Mouse (Mus musculus) kidney, postnatal 10 days (tissue): ENCODE measurements around the gene Tmem178.

ENCODE experiments used
- DNase-seq: peaks from one replicate; pipeline ENCODE4 v3.0.0; 2021; ENCODE audit warnings: mixed read lengths

Gene Tmem178

GRCm38 (mm10) chr17:80946091-80946885, 1.9 kb downstream of the Tmem178 start:
- no peak for DNase-seq

DNA sequence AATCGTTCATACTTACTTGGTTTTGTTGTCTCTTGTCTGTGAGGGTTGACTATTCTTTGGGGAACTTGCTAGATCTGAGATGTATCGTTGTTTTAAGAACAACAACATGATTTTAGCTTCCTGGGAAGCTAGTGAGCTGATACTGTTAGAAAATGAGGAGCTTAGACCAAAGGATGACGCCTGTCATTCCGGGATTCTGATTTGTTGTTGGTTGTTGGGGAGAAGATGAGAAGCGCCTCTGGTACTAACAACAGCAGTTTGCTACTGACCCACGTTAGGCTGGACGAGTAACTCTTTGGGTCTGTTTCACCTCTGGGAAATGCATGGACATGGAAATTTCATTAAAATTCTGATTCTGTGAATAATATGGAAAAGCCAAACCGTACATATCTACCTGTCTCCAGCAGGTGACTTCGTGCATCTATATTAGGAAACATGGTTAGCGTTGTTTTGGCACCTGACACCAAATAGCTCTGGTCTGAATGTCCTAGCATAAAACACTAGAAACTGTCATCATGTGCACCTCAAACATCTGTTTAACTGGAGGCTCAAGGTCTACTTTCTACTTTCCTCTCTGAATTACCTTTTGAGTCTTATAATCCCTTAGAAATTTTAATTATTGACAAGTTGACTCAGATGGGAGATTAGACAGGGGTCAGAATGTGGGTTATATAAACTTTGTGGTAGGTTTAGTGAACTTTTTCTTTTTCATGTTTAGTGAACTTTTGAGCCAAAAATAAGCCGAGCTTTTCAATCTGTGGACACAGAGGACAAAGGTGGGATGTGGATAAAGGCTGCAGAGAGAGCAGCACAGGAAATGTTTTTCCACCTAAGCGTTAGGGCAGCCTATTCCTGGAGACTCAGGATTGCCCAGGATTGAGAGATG, 2.9 kb downstream of the Tmem178 start:
- DNase-seq, result no peak

DNA sequence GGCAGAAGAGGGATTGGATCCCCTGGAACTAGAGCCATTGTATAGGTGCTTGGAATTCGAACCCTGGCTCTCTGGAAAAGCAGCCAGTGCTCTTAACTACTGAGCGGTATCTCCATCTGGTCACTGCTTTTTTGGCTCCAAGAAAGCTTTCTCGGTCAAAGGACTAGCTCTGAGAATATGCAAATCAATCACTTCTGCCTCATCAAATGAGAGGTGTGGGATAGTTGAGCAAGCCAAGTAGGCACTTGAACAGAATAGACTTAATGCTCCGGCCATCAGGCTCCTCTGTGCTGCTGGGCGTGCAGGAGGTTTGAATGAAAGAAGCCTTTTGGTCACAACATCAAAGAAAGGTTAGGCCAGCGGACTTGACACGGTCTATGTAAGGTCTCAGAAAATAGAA, 5.0 kb downstream of the Tmem178 start:
- DNase-seq, result no peak

DNA sequence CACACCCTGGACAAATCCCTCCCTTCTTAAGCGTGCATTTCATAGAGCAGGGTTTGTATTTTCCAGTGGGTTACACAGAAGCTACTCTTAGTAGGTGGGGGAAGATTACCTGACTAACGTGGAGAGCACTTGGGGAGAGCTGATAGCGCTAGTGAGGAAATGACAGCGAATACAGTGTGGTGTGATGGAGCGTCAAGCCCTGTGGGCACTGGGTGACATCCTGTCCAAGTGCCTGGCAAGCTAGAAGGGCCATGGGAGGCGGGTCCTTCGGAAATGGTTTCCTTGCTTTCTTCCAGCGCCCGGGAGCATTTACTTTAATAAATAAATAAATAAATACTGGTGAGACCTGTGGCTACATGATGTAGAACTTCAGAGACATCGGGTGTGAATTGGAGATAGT, 5.5 kb downstream of the Tmem178 start:
- DNase-seq, result no peak

- no peak for DNase-seq
These were observed 7.9 kb downstream of the Tmem178 start for GRCm38 (mm10) chr17:80952305-80952704.

DNA sequence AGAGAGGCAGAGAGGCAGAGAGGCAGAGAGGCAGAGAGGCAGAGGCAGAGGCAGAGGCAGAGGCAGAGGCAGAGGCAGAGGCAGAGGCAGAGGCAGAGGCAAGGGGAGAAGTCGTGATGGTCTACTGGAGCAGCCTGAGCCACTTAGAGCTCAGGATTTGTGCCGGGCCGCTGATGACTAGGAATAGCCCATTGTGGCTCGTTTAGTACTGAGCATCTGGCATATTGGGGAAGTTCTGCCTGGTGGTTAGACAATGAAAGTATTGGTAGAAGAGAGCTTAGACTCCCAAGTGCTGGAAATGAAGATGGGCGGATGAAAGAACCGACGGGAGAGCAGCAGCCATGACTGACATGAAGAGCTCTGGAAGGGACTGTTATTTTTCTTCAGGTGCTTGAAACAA, 11.0 kb downstream of the Tmem178 start:
- DNase-seq, result no peak

GRCm38 (mm10) chr17:80955998-80956811, 11.8 kb downstream of the Tmem178 start:
- DNase-seq, result no peak

DNA sequence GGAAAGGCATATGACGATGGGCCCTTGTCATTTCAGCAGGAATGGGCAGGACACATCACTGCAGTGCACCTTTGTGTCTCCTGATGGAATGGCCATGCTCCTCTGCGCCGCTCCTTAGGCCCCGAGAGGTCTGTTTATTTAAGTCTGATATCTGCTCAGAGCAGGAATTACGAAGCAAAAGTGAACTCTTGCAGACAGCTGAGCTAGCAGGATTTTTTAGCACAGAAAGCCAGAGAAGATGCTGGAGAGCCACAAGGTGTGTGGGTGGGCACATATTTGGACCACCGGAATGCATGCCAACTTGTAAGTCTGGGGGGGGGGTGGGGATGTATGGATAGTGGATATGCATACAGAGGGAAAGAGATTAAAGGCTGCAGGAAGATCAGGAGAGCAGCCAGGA, 13.9 kb downstream of the Tmem178 start:
- DNase-seq, result no peak

DNA sequence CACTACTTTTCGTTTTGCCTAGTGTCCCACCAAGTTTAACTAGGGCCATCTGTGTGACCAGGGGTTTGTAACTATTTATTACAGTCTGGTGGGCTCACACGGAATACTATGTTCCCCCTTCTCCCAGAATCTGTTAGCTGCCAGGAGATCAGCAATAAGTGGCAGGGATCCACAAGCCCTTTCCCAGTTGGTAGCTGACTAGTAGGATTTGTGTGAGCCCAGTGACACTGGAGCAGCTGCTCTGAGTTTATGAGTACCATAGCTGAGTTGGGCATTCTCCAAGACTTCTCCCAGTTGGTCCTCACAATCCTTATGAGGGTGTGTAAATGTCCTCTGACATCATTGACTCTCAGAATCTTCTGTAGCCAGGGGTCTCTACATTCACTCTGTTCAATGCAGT, 15.4 kb downstream of the Tmem178 start:
- no peak for DNase-seq

DNA sequence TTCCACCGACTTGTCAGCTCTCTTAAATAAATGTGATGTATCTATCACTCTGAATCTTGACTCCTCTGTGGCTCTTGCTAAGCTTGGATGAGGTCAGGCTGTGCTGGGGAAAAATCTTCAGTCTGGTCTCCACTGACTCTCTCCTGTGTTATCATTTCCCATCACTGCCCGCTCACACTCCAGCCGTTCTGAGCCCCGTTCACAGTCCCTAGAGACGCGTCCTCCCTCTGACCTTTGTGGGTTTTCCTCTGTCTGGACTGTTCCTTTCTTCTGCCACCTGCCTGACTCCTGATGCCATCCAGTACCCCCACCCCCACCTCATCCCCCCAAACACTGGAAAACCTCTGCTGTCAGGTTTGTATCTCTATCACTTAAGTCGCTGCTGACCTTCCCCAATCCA, 23.0 kb downstream of the Tmem178 start:
- DNase-seq, result no peak

DNA sequence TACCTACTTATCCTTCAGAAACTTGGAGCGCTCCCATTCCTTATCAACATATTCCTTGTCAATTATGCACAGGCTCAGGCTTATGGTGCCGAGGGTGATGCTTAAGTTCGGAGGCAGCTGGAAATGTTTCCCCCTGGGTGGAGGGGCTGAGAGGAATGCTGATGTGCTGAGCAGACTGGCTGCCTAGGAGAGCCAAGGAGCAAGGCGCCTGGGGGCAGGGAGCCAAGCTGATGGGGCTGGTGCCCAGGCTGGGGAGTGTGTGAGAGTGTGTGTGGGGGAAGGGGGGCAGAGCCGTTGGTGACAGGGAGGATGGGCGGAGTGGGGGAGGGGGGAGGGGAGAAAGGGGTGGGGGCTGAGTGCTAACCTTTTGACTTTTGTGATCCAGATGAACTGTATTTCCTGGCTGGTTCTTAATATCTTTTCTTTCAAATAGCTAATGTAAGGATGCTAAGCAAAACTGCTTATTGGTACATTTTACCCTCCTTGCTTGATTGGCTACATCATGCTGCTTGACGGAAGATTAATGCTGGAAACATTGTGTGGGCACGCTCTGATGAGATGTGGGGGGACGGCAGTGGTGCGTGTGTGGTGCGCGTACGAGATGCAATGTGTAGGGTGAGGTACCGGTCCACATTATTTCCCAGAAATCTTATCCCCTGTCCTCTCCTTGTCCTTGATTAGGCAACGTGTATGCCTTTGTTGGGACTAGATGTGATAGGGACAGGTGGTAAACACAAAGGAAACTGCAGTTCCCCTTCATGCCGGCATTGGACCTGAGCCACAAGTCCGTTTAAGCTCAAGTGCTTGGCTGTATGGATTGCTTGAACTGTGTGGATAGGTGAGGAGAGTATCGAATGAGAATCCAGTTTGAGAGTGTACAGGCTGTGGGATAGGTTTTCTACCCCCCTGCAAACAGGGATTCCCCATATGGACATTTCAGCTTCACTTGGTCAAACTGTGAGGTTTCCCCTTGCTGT, 25.5 kb downstream of the Tmem178 start:
- peak; percentile 61 for DNase-seq

- DNase-seq, result no peak
These were observed 26.3 kb downstream of the Tmem178 start for GRCm38 (mm10) chr17:80970716-80971115.

GRCm38 (mm10) chr17:80972891-80973290, 28.5 kb downstream of the Tmem178 start:
- DNase-seq, result no peak

DNA sequence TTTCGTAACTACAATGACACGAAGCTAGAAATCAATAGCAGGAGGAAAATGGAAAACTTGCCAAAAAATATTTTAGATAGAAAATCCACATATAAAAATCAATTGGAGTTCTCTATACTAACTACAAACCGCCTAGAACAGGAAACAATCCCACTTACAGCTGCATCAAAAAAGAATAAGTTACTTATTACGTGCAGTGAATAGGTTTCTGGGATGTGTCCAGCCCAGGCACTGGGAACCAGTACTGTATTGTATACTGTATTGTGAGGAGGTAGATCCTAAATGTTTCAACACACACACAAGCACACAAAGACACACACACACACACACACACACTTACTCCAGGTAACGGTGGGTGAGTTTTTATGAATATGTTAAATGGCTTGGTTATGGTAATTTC, 32.8 kb downstream of the Tmem178 start:
- no peak for DNase-seq

- DNase-seq, result no peak
These were observed 35.7 kb downstream of the Tmem178 start for GRCm38 (mm10) chr17:80980096-80980495.

GRCm38 (mm10) chr17:80981721-80982411, 37.4 kb downstream of the Tmem178 start:
- no peak for DNase-seq

DNA sequence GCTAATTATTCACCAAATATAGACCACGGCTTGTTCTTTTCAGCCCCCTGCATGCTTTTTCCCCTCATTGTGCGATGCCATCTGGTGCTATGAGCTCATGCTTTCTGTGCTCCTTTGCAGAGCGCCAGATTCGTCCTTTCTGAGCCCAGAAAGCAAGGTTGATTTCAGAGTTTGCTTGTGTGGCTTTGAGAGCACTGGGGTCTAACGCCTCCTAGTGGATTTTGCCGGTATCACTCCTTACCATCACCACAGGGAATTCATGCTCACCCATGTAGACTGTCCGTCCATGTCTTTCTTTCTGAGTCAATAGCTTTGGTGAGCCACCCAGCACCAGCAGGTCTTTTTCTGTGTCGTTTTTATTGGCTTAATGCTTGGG, 38.0 kb downstream of the Tmem178 start:
- peak; percentile 84 for DNase-seq

- no peak for DNase-seq
These were observed 38.5 kb downstream of the Tmem178 start for GRCm38 (mm10) chr17:80982976-80983375.

GRCm38 (mm10) chr17:80991535-80992127, 47.2 kb downstream of the Tmem178 start:
- DNase-seq, result no peak

DNA sequence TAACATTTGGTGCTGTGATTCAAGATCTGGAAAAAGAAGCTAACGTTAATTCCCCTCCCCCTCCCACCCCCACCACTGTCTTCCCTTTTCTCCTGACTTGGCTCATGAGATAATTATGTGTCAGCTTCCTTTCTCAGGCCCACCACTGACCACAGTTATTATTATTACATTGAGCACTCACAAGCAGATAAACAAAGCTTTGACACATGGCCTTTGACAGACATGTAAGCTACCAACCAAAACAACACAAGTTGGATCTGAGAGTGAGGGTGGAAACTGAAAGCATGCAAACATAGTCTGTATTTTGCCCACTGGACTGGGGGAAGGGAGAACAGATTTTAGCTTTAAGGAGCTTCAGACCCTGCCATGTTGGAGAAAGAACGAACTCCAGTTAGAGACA, 52.8 kb downstream of the Tmem178 start:
- no peak for DNase-seq

- DNase-seq, result no peak
These were observed 54.5 kb downstream of the Tmem178 start for GRCm38 (mm10) chr17:80998958-80999357.
